Mouse (Mus musculus): ENCODE data around the gene Rps6kb1. TPM values are rescaled to one million over a fixed set of nuclear protein-coding genes. Genes with fewer than 3 reads are reported as not detected.

The Rps6kb1 gene
- total RNA-seq, 2 experiments from 2014 or later, result 31.9 to 43.7 TPM

GRCm38 (mm10) chr11:86581943-86582542 lies 37.4 kb upstream of the Rps6kb1 start:
- DNase-seq (ENCODE audit: low spot score in 2 of 2), result no peak

GRCm38 (mm10) chr11:86581250-86581753 lies 36.7 kb upstream of the Rps6kb1 start:
- no peak for DNase-seq (ENCODE audit: low spot score in 2 of 2)

GRCm38 (mm10) chr11:86580319-86581113 lies 35.9 kb upstream of the Rps6kb1 start:
- no peak for DNase-seq (ENCODE audit: low spot score in 2 of 2)

- no peak for DNase-seq (ENCODE audit: low spot score in 2 of 2)
Observed at GRCm38 (mm10) chr11:86579731-86580318, 35.2 kb upstream of the Rps6kb1 start.

- peak in 1 of 2 experiments; percentile 52 for DNase-seq (ENCODE audit: low spot score in 2 of 2)
Observed at GRCm38 (mm10) chr11:86578809-86579730, 34.5 kb upstream of the Rps6kb1 start.

GRCm38 (mm10) chr11:86578106-86578808 lies 33.7 kb upstream of the Rps6kb1 start:
- no peak for DNase-seq (ENCODE audit: low spot score in 2 of 2)

GRCm38 (mm10) chr11:86577231-86577630 lies 32.6 kb upstream of the Rps6kb1 start:
- DNase-seq (ENCODE audit: low spot score in 2 of 2), result no peak

- no peak for DNase-seq (ENCODE audit: low spot score in 2 of 2)
Observed at GRCm38 (mm10) chr11:86575632-86576378, 31.2 kb upstream of the Rps6kb1 start.

- no peak for DNase-seq (ENCODE audit: low spot score in 2 of 2)
Observed at GRCm38 (mm10) chr11:86574408-86574807, 29.8 kb upstream of the Rps6kb1 start.

GRCm38 (mm10) chr11:86573646-86574231 lies 29.1 kb upstream of the Rps6kb1 start:
- no peak for DNase-seq (ENCODE audit: low spot score in 2 of 2)

GRCm38 (mm10) chr11:86572623-86573022 lies 28.0 kb upstream of the Rps6kb1 start:
- no peak for DNase-seq (ENCODE audit: low spot score in 2 of 2)

GRCm38 (mm10) chr11:86571871-86572270 lies 27.3 kb upstream of the Rps6kb1 start:
- DNase-seq (ENCODE audit: low spot score in 2 of 2), result no peak

- no peak for DNase-seq (ENCODE audit: low spot score in 2 of 2)
Observed at GRCm38 (mm10) chr11:86571047-86571855, 26.6 kb upstream of the Rps6kb1 start.

- DNase-seq (ENCODE audit: low spot score in 2 of 2), result no peak
Observed at GRCm38 (mm10) chr11:86570261-86570746, 25.7 kb upstream of the Rps6kb1 start.

- no peak for DNase-seq (ENCODE audit: low spot score in 2 of 2)
Observed at GRCm38 (mm10) chr11:86568425-86568824, 23.8 kb upstream of the Rps6kb1 start.

- DNase-seq (ENCODE audit: low spot score in 2 of 2), result no peak
Observed at GRCm38 (mm10) chr11:86558258-86558657, 13.7 kb upstream of the Rps6kb1 start.

GRCm38 (mm10) chr11:86553525-86553924 lies 8.9 kb upstream of the Rps6kb1 start:
- no peak for DNase-seq (ENCODE audit: low spot score in 2 of 2)

- no peak for DNase-seq (ENCODE audit: low spot score in 2 of 2)
Observed at GRCm38 (mm10) chr11:86547412-86547811, 2.8 kb upstream of the Rps6kb1 start.
